ENCODE assay signal across 13 mouse cellular contexts in the genomic region with DNA sequence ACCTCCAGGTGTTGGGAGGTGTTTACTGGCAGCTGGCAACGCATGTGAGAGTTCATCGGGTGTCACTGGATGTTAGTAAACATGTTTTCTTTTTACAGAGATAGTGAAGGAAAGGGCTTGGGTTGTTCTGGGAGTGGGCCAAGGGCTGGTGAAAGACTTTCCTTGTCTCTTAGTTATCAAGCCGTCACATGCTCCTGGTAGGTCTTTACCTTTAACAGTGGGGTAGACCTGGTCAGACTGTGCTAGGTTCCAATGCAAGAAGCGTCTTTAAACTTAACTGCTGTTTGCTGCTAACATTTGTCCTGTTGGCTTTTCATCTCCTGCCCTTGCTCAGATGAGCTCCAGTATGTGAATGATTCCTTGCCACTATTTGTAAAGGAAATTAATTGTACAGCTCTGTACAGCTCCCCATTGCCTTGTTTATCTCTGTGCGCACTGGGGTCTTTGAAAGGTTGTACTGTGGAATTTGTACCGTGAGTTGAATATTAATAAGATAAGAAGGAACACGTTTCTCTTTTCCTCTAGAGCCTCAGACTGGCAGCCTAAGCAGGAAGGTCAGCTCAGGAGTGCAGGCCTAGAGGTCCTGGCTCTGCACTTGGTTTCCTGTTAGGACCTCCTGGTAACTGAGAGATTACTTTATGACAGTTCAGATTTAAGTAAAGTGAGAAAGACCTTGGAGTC.
DNase-seq lines count a peak whose midpoint lies in the region; ATAC-seq and TF ChIP-seq lines count a peak whose summit lies in the region.
"Had no signal": no experiment of that assay in that cellular context is flagged by ENCODE, and none has a peak within 500 bp of the region (broad histone marks: within the 10 kb centered on the region; RNA-seq: fewer than 3 reads in every experiment).

No protein-coding gene starts in this region.

- peak; percentile 2 for DNase-seq in kidney, adult 18-20 months
- no peak for DNase-seq in kidney, postnatal 25 days
- DNase-seq in brain, embryonic 14.5 days (ENCODE audit: low read depth), result peak; percentile 53
- peak; percentile 8 for DNase-seq in kidney, postnatal 14 days
- DNase-seq in thymus, postnatal 10 days (ENCODE audit: low spot score in 2 of 2), result no peak
- DNase-seq in heart, embryonic 10.5 days (ENCODE audit: low spot score), result no peak
- DNase-seq: cerebellum, adult 9-10 months; layer of hippocampus, postnatal 36 days; lung, postnatal 14 days had no signal

- ATAC-seq in intestine, embryonic 15.5 days, result peak; percentile 94
- no peak for ATAC-seq in granulocyte monocyte progenitor cell, adult 5-6 weeks (replicated peaks; ENCODE audit: poor library complexity, severe bottlenecking)
- ATAC-seq: midbrain, embryonic 16.5 days had no signal

- H3K27me3 ChIP-seq in intestine, embryonic 15.5 days (replicated peaks), result no peaks in the 10 kb centered on the region
- no peaks in the 10 kb centered on the region for H3K27me3 ChIP-seq in heart, embryonic 10.5 days (ENCODE audit: insufficient read depth, poor library complexity, severe bottlenecking)
- H3K27me3 ChIP-seq: limb, embryonic 12.5 days had no signal

- peak overlapping the region; percentile 69 for H3K27ac ChIP-seq in intestine, embryonic 15.5 days
- H3K27ac ChIP-seq in heart, embryonic 10.5 days, result no peak overlapping the region
- H3K27ac ChIP-seq: limb, embryonic 12.5 days had no signal

- H3K4me3 ChIP-seq in intestine, embryonic 15.5 days (replicated peaks), result no peak overlapping the region
- H3K4me3 ChIP-seq in heart, embryonic 10.5 days, result no peak overlapping the region
- H3K4me3 ChIP-seq: limb, embryonic 12.5 days had no signal

- H3K9ac ChIP-seq in intestine, embryonic 15.5 days, result no peak overlapping the region
- H3K9ac ChIP-seq: limb, embryonic 12.5 days had no signal

- H3K36me3 ChIP-seq in intestine, embryonic 15.5 days, result no peaks in the 10 kb centered on the region
- H3K36me3 ChIP-seq in heart, embryonic 10.5 days, result no peaks in the 10 kb centered on the region
- H3K36me3 ChIP-seq: limb, embryonic 12.5 days had no signal

- H3K9me3 ChIP-seq in intestine, embryonic 15.5 days, result no peaks in the 10 kb centered on the region
- no peaks in the 10 kb centered on the region for H3K9me3 ChIP-seq in heart, embryonic 10.5 days
- H3K9me3 ChIP-seq: limb, embryonic 12.5 days had no signal

- no peak for TF ChIP-seq CTCF in brain, embryonic 14.5 days (IDR thresholded peaks at IDR 0.05; ENCODE audit: borderline replicate concordance, extremely low read depth, insufficient read depth, insufficient read length)

- no peaks in the 10 kb centered on the region for H3K4me1 ChIP-seq in intestine, embryonic 15.5 days (replicated peaks)
- H3K4me1 ChIP-seq in heart, embryonic 10.5 days, result peaks cover 3% of the 10 kb centered on the region; the same call in 1 of the 2 replicates
- H3K4me1 ChIP-seq: limb, embryonic 12.5 days had no signal

- 35% methylated on average over 7 of the region's 7 CpGs for WGBS in intestine, embryonic 15.5 days
- 56% methylated on average over 7 of the region's 7 CpGs for WGBS in heart, embryonic 10.5 days

- no peak overlapping the region for H3K4me2 ChIP-seq in intestine, embryonic 15.5 days (replicated peaks)
- H3K4me2 ChIP-seq: limb, embryonic 12.5 days had no signal

- no peak for TF ChIP-seq POLR2A in brain, embryonic 14.5 days (IDR thresholded peaks at IDR 0.05; ENCODE audit: borderline replicate concordance, extremely low read depth, insufficient read depth, insufficient read length, poor library complexity, severe bottlenecking)

Comparison
In these comparisons a context has a peak if more than half of its experiments do, and no peak if none do; other contexts are left out.
1. DNase-seq: peak in kidney, adult 18-20 months (single experiment), brain, embryonic 14.5 days (single experiment) and kidney, postnatal 14 days (single experiment); none in kidney, postnatal 25 days (0 of 2), thymus, postnatal 10 days (0 of 2) and heart, embryonic 10.5 days (single experiment).